Mouse (Mus musculus): ENCODE results near the gene Il9r. TPM values are rescaled to one million over a fixed set of nuclear protein-coding genes. Genes with fewer than 3 reads are reported as not detected.

Gene Il9r
- total RNA-seq, 1 experiment from 2014 or later, result not detected

DNA sequence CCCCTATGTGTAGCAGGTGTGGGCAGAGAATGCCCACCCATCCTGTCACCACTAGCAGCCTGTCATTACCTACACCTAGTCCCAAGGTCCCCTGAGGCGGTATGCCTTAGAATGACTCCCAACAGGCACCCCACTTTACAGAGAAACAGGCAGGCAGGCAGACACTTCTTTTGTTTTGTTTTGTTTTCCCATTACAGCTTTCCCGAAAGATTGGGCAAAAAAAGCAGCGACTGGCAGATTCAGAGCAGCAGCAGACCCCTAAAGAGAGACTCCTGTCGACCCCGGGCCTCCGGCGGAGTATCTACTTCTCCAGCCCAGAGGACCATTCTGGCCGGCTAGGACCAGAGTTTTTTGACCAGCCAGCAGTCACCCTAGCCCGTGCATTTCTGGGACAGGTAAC, 27.5 kb upstream of the Il9r start:
- ATAC-seq (replicated peaks; ENCODE audit: low read depth, poor library complexity, severe bottlenecking), result no peak

DNA sequence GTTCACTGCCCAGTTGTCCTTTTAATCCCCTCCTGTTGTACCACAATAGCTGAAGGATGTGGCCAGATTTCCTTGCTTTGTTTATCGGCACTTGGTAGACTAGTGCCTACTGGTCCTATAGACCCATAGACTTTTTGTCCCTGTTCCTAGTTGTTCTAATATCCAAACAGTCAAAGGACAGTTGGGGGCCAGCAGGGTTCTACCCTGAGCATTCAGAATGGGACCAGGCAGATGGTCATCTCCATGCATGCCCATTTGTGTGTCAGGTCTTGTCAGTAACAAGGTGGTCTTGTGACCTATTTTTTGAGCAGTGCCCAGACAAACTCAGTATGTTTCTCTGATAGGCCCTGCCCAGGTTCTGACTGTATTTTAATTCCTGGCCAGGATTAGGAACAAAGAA, 27.0 kb upstream of the Il9r start:
- no peak for ATAC-seq (replicated peaks; ENCODE audit: low read depth, poor library complexity, severe bottlenecking)

DNA sequence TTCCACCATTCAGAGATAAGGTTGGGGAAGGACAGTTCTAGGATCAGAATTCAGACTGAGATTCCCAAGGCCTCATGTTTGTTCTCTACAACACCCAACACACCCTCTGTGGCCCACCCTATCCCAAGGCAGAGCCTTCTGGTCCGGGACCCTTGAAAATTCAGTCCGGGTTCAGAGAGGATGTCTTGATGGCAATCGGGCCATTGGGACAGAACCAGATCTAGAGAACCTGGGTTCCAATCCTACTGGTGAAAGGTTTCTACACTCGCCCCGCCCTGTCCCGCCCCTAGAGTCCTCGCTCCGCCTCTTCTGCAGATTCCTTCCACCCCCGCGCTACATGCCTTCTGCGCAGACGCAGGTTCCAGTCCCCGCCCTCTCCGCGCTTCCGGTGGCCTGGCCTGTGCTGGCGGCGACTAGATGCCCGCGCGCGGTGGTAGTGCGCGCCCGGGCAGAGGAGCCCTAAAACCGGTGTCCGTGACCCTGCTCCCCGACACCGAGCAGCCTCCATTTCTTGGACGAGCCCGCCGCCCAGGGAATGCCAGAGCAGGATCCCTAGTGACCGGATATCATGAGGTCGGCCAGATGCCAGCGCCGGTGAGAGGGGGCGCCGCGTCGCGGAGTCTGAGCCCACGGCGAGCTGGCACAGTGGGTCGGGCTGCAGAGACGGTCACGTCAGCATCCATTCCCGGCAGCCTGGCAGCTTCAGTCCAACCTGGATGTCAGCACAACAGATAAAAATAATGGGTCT, 26.2 kb upstream of the Il9r start, which contains the start of gene Mpg:
Mpg (plus strand) TSS at position 382 of the 748 bp plus-strand sequence.
- peak; percentile 72 for ATAC-seq (replicated peaks; ENCODE audit: low read depth, poor library complexity, severe bottlenecking)

DNA sequence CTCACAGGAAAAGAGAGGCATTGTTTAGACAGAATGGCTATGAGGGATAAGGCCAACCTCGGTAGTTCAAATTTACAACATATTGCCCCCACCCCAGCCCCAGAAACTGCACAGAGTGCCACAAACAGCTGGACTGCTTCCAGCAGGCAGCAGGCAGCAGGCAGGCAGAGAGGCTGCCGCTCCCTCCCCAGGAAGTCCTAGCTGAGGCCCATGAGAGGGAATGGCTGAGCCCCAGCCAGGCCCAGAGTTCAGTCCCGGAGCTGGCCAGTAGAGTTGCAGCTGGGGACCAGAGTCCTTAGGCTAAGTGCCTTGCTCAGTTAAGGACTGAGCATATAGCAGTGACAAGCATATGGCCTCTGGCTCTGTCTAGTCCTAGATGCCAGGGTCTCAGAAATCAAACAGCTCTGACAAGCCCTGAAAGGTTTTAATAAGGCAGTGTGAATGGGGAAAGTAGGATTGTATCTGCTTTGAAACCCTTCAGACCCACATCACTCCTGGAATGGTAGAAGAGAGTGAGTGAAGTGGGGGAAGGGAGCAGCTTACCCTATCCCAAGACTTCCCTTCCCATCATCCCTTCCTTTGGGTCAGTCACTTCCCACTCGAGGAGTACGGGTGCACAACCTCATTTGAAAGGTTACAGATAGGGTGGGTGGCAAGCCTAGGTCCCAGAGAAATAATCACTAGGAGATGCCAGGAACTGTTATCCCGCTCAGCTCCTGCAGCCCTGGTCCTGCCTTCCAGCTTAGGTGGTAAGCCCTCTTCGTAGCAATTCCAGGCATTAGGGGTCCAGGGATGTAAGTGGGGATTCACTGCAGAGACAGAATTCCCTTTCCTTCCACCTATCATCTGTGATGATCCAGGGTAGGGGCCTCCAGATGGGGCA, 25.4 kb upstream of the Il9r start:
- peak; percentile 10; the same call in 1 of the 2 replicates for ATAC-seq (replicated peaks; ENCODE audit: low read depth, poor library complexity, severe bottlenecking)

DNA sequence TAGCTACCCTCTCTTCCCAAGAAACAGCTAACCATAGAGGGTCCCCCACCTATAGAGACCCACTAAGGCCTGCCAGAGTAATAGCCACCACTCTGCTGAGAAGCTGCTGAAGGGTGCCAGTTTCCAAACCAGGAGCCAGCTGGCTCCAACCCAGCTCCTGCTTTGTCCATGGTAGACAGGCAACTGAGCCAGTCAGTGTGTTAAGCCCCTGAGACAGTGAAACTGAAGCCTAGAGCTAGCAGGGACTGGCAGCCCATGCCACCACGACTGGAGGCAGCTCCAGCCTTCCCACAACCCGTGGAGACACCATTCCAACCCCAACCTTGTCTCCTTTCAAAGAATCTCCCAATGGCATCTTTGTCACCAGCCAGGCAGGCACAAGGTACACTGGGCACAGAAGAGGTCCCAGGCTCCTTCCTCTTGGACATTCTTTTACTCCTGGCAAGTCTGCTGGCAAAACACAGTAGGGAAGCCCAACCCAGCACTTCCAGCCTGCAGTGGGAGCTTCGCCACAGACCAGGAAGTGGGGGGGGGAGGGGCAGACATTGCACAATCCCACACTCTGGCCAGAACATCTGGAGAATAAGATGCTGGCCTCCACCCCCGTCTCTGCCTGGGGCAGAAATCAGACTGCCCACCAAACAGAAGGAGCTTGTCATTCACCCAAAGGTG, 24.5 kb upstream of the Il9r start:
- peak; percentile 31 for ATAC-seq (replicated peaks; ENCODE audit: low read depth, poor library complexity, severe bottlenecking)

DNA sequence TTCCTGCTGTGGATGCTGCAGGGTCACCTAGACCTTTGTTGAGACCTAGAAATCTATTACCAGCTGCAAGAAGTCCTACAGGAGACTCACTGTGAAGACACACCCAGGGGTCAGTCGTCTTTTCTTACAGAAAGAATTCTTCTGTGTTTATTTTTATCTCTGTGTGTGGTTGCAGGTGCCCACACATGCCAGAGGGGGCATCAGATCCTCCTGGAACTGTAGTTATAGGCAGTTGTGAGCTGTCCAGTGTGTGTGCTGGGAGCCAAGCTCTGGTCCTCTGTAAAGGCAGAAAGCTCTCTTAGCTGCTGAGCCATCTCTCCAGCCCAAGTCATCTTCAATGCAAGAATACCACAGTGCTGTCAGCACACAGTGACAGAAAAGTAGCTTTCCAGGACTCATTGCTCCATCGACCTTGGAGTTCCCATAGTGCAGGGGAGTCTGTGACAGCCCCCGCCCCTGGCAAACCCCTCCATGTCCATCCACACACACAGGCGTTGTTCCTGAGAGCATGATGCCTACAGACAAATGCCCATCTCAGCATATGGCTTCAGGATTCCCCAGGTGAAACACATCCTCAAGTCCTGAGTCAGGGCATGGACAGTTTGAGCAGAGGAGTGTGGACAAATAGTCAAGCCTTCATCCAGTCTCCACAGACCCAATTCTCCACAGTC, 23.4 kb upstream of the Il9r start:
- ATAC-seq (replicated peaks; ENCODE audit: low read depth, poor library complexity, severe bottlenecking), result no peak

DNA sequence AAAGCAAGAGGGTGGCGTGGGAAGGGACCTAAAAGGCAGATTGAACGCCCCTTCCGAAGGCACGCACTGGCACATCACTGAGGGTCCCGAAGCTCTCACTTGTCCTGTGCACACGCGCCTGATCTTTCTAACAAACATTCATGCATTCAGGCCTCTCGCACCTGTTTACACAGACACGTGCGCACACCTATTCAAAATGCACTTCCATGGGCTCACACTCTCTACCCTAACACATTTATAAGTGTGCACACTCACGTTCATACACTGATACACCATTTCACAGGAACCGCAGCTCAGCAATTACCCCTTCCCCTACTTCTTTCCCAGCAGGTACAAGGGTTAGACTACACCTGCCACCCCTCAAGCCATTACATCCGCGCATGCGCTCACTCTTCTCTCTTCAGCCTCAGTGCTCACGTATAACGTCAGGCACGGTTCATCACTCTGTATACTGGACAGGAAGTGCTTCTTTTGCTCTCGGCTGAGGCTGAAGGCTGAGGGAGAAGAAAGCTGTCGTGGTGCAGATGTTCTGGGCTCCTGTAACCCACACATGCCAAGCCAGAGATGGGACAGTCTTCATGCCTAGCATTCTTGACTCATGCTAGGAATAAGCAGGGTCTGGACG, 22.6 kb upstream of the Il9r start:
- no peak for ATAC-seq (replicated peaks; ENCODE audit: low read depth, poor library complexity, severe bottlenecking)

DNA sequence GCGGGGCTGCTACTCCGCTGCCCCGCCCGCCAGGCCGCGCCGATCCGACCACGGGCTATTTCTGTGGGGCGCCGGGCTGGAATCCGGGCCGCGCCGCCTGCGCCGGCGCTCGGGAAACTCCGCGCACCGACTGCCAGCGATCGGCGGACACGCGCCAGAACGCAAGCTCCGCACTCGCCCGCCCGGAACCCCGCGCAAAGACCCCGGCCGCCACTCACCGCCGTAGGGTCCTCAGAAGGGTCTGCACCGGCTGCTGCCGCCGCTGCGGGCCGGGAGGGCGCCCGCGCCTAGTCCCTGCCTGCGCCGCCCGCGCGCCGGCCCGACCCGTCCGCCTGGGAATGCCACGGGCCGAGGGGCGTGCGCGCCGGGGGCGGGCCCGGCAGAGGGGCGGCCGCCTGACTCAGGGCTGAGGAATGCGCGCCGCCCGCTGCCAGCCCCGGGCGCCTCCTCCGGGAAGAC, 21.9 kb upstream of the Il9r start, which contains the start of gene Rhbdf1:
Rhbdf1 (minus strand) TSS at position 350 of the 459 bp plus-strand sequence.
- no peak for ATAC-seq (replicated peaks; ENCODE audit: low read depth, poor library complexity, severe bottlenecking)

DNA sequence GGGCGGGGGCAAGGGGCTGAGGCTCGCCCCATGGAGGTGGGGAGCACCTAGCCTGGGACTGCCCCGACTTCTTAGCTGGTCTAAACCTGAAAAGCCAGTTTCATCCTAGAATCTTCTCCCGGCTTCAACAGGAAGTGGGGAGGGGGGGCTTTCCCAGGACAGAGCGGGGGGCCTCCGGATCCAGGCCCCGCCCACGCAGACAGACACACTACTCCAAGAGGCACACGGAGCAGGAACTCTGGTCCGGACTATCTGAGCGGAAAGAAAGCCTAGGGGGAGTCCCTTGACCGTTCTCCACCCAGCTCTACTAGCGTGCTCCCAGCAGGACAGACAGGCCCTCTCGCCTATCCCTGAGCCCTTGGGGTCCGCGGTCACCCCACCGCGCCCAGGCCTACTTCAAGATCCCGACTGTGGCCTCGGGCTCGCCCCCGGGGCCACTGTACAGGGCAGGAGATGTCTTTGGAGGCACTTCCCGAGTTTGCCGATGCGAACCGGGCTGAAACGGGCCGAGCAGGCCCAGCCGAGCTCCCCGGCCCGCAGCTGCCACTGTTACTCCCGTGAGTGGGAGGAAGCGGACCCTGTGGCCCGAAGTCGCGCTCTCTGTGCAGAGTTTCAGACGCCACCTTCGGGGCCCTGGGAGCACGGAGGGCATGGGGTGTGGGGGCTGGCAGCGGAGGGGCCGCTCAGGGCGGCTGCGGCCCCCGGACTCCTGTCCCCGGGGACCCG, 21.3 kb upstream of the Il9r start:
- peak; percentile 23; the same call in 1 of the 2 replicates for ATAC-seq (replicated peaks; ENCODE audit: low read depth, poor library complexity, severe bottlenecking)

DNA sequence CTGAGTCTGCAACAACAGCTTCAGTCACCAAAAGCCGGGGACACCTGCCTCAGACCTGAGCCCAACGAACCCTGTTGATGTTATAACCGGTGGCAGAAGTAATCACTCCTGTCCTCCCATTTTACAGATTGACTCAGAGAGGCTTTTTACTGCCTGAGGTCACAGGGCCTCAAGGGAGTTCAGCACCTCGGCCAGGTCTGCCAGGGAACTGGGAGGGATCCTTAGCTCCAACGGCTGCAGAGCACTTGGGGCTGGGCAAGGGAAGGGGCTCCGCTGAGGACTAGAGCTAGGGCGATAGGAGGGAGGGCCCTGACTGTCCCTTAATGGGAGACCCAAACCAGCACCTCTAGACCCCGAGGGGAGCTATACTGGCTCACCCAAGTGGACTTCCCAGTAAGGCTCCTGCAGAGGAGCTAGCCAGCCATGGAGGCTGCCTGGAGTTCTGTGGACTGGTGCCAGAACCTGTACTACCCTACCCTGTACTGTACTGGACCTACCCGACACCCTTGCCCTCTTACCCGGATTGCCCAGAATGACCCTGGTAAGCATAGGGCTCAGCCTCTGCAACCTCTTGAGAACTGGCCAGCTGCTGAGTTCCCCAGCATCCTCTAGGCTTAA, 20.6 kb upstream of the Il9r start:
- no peak for ATAC-seq (replicated peaks; ENCODE audit: low read depth, poor library complexity, severe bottlenecking)

DNA sequence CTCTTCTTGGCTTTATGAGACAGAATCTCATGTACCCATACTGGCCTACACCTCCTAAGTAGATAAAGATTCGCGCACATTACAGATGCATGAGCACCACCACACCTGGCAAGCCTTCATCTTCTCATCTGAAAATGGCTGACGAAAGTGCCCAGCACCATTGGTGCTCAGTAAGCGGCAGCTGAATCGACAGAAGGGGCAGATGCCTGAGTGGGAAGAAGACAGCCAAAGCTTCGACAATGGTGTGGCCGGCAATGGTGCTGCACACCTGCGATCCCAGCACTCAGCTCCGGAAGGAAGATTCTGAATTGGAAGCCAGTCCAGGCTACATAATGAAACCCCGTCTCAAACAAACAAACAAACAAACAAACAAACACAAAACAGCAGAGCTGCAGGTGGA, 19.2 kb upstream of the Il9r start:
- ATAC-seq (replicated peaks; ENCODE audit: low read depth, poor library complexity, severe bottlenecking), result no peak

DNA sequence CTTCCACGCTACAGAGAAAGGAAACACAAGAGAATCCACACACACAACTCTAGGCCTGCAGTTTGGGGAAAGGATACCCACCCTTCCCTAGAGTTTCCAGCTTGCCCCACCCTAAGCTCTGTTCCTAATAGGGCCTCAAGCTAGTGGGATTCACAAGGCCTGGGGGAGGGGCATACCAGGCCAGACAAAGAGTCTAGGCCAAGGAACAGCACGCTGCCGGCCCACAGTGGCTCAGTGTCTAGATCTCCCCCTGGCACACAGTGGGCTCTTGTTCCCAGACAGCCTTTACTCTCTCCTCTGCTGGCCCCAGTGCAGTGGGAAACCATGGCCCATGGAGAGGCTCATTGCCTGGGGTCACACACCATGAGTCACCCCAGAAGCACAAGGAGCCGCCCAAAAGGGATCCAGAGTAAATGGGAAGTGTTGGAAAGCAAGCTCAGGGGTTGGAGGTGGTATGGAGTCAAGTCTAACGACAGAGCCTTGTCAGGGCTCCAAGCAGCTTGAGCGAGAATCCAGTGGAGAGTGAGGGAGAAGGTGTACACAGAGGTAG, 18.5 kb upstream of the Il9r start:
- no peak for ATAC-seq (replicated peaks; ENCODE audit: low read depth, poor library complexity, severe bottlenecking)

DNA sequence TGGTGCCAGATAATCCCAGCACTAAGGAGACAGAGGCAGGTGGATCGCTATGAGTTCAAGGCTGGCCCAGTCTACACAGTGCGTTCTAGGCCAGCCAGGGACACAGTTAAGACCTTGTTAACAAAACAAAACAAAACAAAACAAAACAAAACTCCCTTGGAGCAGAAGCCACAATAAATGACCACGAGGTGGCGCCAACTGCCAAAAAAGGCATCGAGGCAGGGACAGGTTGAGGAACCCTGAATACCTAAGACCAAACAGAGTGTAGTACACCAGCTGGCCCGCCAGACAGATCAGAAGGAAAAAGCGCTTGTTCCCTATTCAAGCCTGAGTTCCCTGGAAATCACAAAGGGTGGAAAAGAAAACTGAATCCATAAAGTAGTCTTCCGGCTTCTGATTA, 16.8 kb upstream of the Il9r start:
- ATAC-seq (replicated peaks; ENCODE audit: low read depth, poor library complexity, severe bottlenecking), result peak; percentile 72

DNA sequence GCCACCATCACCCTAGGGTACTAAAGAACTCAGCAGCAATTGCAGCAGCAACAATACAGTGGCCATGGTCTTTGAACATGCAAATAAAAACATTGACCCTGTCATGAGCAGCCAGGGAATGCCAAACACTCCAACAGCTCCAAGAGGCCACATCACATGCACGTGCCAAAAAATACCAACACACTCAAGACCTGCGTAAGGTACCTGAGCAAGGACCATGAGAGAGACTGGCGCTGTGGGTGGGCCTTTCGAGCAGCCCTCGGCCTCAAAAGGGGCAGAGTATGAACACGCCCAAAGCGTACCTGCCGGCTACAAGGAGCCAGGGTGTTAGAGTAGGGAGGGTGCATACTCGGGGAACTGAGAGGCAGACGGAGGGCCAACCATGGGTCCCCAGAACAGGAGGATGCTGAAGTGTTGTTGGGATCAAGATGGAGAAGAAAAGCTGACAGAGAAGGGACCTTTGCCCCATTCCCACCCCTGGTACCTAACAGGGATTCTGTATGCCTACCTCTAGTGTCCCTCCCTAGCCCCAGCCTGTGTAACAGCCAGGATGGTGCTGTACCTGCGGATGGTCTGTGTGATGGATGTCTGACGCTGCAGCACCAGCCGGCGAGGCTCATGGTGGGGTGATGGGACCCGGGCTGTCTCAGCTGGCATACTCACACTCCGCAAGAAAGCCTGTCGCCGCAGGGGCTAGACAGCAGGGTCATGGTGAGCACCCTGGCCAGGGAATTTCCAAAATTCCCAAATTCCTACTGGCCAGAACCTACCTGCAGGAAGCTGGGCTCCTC, 15.5 kb upstream of the Il9r start:
- ATAC-seq (replicated peaks; ENCODE audit: low read depth, poor library complexity, severe bottlenecking), result no peak

DNA sequence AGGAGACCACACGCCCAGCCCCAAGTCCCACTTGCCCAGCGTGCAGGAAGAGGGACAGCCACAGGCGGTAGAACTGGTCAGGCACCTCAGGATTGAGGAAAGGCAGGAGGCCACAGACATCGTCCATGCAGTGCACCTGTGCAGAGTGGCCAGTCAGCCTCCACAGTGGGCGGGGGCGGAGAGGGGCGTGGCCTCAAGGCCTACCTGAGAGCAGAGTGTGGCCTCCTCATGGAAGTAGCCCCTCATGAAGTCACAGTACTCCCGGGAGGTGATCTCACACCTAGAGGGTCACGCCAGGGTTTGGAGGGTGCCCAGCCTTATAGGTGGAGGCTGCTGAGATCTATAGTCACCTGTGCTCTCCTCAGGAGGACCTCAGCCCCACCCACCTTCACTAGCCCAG, 10.5 kb upstream of the Il9r start:
- no peak for ATAC-seq (replicated peaks; ENCODE audit: low read depth, poor library complexity, severe bottlenecking)

DNA sequence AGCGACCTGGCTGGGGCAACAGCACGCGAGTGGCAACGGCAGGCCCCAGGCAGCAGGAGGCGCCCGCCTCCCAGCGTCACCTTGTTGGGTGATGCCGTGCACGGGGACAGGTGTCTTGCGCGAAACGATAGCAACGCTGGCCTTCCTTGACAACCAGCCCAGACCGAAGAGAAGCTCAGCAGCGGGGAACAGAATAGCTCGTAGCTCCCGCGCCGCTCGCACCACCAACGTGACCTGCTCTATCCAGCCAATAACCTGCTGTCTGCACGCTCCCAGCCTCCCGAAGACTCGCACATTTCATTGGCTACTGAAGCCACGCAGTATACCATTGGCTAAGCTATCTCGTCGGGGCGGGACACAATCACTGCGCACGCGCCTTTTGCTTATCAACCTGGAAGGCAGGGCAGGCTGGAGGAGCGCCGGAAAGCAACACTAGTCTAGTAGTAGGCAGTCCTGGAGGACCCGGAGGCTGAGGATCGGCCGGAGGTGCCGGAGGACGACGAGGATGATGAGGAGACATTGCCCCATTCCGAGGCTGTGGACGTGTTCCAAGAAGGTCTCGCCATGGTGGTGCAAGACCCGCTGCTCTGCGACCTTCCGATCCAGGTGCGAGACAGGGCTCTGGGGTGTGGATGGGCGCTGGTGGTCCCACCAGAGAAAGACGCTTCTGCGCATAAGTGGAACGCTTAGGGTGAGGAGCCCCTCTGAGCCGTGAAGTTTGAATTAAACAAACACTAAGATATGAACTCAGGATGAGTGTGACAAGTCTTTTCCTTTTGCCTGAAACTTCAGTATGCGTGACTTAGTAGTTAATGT, 5.2 kb upstream of the Il9r start, which contains the start of gene Snrnp25:
Snrnp25 (plus strand) TSS at position 358 of the 816 bp plus-strand sequence.
- ATAC-seq (replicated peaks; ENCODE audit: low read depth, poor library complexity, severe bottlenecking), result peak; percentile 98

All from common myeloid progenitor, adult 5-6 weeks (primary cell).